Mouse (Mus musculus): ENCODE data around the gene Zfp467.

Zfp467 gene

DNA sequence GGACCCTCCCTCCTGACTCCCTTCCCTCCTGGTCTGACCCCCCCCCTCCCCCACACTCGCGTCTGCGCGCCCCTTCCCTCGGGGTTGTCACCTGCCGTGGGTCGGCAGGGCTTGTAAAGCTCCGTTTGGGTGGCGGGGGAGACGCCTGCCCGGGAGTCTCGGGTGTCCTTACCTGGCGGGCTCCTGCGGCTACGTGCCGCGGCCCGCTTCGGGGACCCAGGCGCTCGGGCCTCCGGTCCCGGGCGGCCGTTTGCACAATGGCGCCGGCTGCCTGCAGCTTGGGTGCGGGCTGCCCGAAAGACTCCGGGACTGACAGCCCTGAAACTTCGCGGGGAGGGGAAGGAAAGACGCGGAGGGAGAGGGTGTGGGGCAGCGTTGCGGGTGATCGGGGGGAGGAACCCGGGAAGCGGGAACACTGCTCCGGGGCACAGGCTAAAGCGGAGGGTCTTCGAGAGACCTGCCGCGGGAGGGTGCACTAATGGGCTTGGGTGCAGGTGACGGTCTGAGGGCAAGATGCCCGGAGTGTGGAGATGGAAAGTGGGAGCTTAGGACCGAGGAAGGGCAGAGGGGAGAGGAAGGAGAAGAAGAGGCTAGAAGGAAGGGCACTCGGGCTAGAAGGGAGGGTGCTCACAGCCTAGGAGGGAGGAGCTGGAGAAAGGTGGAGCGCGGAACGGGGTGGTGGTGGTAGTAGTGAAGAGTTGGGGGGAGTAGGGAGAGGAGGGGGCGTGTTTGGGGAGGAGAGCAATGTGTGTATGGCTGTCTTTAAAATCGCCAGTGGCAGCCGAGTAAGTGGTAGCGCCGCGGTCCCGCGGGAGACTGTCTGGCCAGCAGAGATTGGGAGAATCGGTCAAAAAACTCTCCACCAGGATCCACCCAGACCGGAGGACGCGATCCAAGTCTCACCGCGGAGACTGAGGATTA lies at the start of gene Zfp467:
Zfp467 (minus strand) TSS at position 645 of the 921 bp plus-strand sequence.
- peak; percentile 74 to 76 for DNase-seq

DNA sequence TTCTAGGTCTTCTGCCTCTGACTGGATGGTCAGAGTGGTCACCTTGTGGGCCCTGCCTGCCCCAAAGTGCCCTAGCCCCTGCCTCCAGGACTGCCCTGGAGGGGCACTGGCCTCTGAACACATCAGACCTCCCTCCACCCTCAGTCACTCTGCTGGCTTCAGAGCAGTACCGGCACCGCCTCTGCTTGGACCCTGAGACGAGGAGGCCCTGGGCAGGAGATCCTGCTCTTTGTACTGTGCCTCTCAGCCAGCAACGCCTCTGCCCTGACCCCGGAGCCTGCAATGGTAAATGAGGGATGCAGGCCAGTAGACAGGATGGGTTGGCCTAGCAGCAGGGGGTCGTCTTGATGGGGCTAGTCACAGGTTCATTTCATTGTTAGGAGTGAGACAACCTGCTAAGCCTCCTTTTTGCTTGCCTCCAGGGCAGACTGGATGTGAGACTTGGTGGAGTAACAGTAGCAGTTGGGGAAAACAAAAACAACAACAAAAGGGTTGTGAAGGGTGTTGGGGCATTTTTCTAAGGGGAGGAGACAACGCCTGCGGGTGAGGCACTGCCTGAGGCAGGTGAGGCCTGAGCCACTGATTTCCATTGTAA lies 47.6 kb upstream of the Zfp467 start:
- DNase-seq, result no peak

DNA sequence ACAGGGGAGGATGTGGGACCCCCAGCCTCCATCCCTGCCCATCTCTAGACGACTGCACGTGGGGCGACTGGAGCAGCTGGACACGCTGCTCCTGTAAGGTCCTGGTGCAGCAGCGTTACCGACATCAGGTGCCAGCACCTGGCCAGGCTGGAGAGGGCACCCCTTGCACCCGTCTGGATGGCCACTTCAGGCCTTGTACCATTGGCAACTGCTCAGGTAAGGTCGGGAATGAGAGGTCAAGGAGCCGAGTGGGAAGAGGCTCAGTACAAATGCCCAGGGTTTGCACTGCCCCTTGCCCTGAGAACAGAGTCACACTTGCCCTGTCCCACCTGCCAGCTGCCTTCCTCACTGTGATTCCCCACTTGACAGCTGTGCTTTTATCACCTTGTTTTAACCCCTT lies 45.7 kb upstream of the Zfp467 start:
- no peak for DNase-seq

DNA sequence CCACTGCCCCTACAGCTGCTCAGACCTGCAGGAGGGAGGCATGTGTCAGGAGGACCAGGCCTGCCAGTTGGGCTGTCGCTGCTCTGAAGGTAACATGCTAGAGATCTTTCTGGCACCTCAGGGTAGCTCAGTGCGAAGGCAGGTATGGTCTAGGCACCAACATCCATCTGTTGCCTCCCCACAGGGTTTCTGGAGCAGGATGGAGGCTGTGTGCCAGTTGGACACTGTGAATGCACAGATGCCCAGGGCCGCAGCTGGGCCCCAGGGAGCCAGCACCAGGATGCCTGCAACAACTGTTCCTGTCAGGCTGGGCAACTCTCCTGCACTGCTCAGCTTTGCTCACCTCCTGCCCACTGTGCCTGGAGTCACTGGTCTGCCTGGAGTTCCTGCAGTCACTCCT lies 44.1 kb upstream of the Zfp467 start:
- peak; percentile 30 to 42 for DNase-seq

DNA sequence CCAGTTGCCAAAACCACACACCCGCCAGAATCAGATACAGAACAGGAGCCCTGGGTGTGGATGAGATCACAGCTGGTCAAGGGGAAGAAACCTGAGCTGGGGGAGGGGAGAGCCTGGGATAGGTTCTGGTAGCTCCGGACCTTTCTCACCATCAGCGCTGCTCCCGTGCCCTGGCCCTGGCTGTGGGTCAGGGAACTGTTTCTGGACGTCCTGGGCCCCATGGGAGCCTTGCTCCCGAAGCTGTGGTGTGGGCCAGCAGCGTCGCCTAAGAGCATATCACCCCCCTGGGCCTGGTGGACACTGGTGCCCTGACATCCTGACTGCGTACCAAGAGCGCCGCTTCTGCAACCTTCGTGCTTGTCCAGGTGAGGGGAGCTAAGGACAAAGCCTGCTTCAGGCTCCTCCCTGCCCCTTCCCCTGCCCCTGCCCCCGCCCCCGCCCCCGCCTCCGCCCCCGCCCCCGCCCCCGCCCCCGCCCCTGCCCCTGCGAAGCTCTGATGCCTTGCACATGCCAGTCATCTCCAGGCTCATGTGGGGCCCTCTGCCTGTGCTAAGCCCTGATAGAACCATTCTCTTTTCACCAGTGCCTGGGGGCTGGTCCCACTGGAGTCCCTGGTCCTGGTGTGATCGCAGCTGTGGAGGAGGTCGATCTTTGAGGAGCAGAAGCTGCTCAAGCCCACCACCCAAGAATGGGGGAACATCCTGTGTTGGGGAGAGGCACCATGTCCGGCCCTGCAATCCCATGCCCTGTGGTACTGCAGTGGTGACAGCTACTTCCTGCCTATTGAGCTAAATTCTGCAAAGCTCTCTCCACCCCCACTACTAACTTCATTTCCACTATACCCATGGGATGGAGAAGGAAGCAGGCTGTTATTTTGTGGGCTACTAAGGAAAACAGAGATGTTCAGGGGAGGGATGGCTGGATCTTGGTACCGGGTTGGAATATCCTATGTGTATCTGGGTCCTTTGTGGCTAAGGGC lies 42.4 kb upstream of the Zfp467 start:
- DNase-seq, result no peak

DNA sequence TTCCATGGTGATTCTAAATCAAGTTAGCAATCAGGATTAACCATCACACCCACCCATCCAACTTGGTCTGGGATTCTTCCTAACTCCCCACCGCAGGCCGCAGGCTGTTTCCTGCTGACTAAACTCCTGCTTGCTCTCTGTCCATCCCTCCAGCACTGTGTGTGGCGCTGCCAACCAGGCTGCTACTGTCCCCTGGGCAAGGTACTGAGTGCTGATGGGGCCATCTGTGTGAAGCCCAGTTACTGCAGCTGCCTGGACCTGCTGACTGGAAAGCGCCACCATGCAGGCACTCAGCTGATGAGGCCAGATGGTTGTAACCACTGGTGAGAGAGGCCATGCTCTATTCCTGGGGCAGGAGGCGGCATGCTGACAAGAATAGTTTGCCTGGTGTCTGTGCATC lies 36.9 kb upstream of the Zfp467 start:
- DNase-seq, result no peak

DNA sequence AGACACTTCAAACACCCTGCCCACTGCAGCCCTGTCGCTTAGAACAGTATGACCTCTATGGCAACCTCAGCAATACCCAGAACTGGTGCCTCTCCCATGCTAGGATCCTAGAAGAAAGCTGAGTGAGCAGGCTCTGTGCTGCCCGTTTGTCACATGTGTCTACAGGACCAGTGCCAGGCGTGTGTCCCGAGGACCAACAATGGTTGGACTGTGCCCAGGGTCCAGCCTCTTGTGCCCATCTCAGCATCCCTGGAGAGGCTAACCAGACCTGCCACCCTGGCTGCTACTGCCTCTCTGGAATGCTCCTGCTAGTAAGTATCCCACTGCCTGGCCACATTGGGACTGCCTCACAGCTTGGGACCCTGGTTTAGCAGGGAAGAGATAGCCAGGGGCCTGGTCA lies 32.8 kb upstream of the Zfp467 start:
- peak in 1 of 2 experiments; percentile 23 for DNase-seq

DNA sequence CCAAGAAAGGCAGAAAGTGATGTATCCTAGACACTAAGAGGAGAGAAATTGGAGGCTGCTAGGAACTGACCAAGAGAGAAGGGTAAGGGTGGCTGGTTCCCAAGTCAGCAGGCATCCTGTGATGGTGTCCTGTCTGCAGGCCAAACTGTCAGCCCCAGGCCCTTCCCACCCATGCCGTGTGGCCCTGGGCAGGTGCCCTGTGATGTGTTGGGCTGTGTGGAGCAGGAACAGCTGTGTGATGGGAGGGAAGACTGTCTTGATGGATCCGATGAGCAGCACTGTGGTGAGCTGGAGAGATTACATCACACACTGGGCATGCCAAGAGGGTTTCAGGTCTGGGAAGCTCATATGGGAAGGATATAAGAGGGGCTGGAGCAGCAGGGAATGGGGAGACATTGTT lies 25.1 kb upstream of the Zfp467 start:
- no peak for DNase-seq

DNA sequence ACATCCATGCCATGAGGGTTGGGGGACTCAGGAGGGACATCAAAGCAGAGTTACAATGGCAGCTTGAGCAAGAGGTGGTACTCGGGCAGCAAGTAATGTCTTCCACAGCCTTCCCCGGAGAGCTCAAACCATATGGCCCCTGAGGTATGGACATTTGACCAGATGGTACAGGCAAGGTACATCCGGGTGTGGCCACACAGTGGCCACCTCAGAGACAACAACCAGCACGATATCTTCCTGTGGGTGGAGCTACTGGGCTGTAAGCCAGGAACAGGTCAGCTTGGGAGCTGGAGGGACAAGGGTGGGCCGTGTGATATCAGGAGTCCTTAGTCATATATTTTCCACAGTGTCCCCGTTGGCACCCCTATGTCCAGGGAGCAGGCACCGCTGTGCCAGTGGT lies 21.9 kb upstream of the Zfp467 start:
- DNase-seq, result peak; percentile 28 to 30

DNA sequence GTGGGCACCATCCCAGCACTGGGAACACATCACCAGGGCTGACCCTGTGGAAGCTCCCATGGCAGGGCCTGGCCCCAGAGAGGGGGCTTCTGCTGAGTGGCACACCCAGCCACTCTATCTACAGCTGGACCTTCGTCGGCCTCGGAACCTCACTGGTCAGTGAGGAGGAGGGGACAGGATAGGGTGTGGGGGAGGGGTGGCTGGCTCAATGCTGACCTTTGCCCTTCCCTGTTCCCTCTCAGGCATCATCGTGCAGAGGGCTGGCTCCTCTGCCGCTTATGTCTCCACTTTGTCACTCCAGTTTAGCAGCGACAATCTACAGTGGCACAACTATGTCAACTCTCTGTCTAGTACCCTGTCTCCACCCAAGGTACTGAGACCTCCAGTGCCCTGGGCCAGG lies 21.1 kb upstream of the Zfp467 start:
- no peak for DNase-seq

DNA sequence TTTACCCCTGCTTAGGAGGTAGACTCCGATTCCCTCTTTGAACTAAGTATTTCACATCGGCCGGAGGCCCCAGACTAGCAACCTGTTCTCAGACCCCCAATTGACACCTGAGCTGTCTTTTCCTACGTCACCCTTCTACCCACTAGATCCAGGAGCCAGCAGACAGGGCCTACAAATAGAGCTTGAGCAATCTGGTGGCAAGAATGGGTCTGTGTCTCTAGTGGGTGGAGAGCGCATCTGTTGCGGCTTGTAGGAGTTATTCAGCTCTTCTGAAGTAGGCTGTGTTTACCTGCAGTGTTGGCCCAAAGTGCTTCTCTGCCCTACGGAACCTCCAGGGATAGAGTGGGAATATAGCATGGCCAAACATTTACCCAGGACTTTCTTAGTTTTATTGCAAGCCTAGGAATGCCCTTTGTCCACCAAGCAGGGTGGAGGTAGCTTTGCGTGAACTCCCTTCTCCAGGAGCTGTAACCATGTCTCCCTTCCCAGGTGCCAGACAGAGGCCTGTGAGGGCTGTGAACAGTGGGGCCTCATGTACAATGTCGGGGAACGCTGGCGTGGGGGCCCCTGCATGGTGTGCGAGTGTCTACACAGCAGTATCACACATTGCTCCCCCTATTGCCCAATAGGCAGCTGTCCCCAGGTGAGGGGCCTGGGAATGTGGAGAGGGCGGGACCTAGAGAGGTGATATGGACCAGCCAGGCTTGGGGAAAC lies 19.5 kb upstream of the Zfp467 start:
- no peak for DNase-seq

DNA sequence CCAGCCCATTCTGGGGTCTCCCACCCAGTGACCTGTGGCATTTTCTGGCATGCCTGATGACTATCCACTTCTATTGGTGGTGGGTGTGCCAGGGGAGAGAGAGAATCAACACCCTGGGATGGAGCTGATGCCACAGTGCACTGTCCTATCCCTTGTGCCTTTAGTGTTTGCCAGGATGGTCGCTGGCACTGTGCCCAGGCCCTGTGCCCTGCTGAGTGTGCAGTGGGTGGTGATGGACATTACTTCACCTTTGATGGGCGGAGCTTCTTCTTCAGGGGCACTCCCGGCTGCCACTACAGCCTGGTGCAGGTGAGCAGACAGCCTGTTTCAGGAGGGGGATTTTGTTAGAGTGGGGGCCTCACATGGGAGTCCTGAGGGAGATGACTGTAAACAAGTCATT lies 7.1 kb upstream of the Zfp467 start:
- no peak for DNase-seq

DNA sequence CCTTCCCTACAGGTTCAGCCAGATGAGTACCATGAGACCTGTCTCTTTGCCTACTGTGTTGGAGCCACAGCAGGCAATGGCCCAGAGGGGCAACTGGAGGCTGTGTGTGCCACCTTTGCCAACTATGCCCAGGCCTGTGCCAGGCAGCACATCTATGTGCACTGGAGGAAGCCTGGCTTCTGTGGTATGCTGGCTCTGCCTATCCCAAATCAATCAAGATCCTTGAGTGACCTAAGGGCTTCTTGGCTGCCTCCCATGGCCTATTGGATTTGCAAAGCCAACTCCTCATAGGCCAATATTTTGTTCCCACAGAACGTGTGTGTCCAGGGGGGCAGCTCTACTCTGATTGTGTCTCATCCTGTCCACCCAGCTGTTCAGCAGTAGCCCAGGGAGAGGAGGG lies 6.5 kb upstream of the Zfp467 start:
- no peak for DNase-seq

DNA sequence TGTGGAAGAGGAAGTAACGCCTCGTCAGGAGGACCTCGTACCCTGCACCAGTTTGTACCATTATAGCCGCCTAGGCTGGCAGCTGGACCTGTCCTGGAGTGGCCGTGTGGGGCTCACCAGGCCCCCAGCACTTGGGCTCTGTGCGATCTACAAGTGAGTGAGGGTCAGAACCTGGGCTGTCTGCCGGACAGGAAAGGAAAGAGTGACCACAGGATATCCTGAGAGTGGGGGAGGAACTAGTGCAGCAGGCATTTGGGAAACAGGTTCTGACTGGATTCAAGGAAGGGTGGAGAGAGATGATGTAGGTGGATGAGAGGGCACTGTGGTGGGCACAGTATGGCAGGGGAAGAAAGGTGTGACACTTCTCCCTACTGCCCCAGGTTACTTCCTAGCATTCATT lies 2.9 kb upstream of the Zfp467 start:
- DNase-seq, result no peak

DNA sequence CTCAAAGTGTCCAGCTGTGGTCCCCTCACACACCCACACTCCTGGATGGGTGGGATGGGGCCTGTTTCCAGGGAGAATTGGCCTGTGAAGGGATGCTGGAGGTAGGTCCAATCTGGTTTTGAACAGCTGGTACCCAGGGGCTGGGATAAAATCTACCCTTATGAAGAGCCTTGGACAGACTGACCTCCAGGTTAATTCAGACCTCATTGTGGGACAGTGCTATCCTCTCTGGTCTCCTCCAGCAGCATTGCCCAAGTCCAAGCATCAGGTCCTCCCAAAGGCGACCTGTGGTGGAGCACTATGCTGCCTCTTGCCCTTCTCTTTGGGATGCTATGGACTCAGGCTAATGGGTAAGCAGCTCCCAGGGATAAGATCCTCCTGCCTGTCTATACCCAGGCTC lies 2.3 kb upstream of the Zfp467 start, which contains the start of gene Sspo:
Sspo (plus strand) TSS at position 301 of the 400 bp plus-strand sequence.
- no peak for DNase-seq

DNA sequence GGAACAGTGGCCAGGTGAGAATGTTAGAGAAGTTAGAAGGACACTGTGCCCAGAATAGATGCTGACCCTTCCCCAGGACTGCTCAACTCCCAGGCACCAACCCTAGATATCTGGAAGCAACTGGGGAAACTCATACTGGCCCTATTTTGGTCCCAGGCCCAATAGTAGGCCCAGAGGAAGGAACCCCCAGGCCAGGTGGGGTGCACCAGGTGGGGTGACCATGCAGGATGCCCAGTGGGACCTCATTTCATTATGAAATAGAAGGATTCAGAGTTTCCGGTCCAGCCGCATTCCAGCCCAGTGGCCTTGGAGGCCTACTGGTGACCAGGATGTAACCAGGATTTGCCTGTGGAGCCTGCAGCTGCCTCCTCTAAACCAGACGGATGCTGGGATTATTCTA lies 1.3 kb upstream of the Zfp467 start:
- no peak for DNase-seq

DNA sequence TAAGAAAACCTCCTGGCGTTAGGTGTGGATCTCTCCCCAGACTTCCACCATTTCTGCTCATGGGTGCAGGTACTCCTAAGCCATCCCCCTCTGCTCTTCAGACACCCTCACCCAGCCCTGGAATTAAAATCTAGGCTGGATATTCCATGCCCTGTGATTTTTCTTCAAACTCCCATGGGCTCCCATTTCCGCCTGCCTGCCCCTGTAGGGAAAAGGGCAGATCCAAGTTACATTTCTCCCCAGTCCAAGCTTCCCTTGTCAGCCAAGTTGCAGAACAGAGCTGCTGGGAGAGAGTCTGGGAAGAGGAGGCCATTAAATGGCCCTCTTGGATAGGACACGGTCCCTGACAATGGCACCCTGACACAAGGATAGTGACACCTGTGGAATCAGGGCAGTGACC lies 631 bp upstream of the Zfp467 start:
- DNase-seq, result peak in 1 of 2 experiments; percentile 31

DNA sequence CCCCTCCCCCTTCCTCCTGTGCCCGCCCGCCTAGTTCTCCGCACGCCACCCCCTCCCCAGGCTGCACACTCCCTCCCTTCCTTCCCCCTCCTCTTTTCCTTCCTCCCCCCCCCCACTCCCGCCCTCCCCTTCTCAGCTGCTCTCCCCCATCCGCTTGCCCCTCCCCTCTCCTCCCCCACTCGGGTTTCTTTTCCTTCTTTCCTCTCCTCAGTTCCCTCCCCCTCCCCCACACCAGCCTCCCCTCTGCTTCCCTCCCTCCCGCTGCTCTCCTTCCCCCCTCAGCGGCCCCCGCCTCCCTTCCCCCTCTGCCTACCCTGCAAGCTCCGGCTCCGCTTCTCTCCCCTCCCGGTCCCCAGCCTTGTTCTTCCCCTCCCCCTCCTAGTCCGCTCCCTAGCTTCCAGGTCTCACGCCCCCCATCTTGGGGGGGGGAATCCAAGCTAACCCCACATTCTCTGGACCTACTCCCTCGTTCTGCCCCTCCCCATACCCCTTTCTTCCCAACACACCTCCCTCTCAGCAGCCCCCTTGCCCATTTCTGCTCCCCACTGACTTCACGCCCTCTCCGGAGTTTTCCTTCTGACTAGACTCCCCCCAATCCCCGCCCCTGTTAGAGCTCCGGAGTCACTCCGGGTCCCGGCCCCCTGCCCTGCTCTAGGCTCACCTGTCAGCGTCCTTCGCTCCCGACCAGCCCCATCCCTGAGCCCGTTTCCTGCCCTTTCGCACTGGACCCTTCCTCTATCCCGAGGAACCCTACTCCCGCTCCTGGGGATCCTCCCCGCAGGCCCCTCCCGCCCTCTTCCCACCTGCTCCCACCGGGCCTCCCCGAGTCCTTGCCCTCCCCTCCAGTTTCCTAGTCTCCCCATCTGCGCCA lies 1.1 kb downstream of the Zfp467 start:
- DNase-seq, result peak; percentile 68 to 86

DNA sequence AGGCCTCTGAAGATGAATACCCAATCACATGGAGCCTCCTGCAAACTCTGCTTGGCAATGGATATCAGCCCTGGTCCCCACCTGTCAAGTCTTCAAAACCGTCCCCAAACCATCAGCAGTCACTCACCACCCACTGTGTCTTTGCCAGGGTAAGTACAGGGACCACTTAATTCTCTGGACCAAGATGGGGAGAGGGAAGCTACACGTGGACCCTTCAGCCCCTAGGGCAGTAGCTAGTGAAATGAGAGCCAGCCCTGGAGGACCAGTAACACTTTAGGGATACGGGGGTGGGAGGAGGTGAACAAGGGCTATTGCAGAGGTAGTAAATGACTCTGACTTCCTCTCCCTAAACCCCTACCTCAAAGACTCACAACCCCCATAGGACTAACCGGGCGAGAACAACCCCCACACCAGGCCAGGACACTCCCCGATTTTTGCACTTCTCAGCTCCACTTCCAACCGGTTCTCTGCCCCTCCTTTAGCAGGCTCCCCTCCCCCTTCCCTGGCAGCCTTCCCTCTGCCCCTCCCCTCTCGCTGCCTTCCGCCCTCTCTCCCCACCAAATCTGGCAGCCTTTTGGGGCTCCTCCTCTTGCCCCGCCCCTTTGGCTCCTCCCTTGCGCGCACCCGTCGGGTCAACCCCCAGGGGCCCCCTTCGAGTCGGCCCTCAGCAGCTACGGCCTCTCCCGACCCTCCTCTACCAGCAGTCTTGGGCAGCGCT lies 1.9 kb downstream of the Zfp467 start:
- peak; percentile 91 to 94 for DNase-seq

DNA sequence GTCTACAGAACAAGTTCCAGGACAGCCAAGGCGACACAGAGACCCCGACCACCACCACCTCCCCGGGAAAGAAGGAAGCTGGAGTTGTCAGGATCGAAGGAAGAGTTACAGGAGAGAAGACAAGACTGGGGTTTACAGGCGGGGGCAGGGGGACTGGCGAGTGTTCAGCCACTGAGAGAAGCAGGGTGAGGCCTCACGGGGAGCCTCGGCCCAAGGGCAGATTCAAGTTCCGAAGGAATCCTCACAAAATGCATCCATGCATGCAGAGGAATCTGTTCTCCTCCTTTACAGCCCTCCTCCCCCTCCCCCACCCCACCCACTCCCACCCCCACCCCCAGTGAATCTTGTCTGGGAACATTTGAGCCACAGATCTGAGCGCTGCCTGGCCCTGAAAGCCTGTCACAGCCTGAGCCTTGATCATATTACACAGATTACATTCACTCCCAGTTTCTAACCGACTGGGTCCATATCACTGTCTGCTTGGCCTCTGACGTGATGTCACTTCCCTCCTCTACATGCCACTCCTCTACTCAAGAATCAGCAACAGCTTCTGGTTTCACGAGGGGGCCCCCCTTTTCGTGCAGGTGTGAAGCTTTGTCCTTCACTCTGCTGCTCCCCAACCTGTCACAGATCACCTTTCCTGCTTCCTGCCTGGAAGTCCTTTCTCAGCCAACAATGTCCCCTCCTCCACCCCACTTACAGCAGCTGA lies 5.2 kb downstream of the Zfp467 start:
- no peak for DNase-seq

All from cerebellum, postnatal 25 days (tissue).